Mouse (Mus musculus) v-Abl transformed pro-B cells (cell line): ENCODE measurements at regions not wholly inside any gene's neighbourhood (a gene's known extent, or its start where the extent isn't known, plus 50 kb on each side); places are given as distances from the start of the nearest gene placed in this dataset.

Experiments
- in situ Hi-C, 2 experiments: fragments of 400-800 bp; cut with MboI; formaldehyde crosslinking; loops; one replicate each; pipeline ENCODE4 v1.15.1; 2025; ENCODE audit not compliant: unreplicated experiment in 2 of 2

- in situ Hi-C loops: no loop called here
These were observed 177.0 kb downstream of the Ndfip2 start for GRCm38 (mm10) chr14:105435343-105435742.

DNA sequence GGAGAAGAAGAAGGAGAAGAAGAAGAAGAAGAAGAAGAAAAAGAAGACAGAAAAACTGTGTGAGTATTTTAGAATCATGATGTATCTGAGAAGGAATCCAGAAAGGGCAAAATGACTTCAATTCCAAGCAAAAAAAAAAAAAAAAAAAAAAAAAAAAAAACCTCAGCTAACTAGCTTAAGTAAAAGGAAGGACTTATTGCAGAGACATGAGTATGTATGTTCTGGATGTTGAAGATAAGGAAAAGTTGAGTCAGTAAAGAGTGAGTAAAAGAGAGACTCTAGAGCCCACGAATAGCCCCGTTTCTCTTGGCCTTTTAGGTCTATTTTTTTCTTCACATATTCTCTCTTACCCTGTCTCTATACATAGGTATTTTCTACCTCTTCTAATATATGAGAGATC is 175.1 kb downstream of the Ndfip2 start:
- in situ Hi-C loops: no loop called here

DNA sequence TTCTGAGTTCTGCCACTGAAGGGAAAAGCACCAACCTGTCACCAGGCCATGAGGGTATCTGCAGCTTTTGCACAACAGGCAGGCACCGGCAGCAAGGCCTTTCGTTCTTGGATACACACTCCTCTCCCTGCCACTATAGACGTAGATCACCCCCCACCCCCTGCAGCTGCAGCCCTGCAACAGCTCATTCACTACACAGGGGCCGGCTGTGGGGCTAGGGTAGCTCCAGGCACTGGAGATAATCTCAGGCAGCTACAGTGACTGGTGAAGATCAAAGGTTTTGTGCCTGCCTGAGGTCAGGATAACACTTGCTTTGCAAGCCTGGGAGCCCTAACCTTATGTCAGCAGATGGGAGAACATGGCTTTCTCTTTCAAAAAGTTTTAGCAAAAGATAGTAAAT is 174.3 kb downstream of the Ndfip2 start:
- in situ Hi-C loops: no loop called here

- in situ Hi-C loops: no loop called here
These were observed 173.2 kb downstream of the Ndfip2 start for GRCm38 (mm10) chr14:105431584-105431983.

- in situ Hi-C loops: no loop called here
These were observed 171.4 kb downstream of the Ndfip2 start for GRCm38 (mm10) chr14:105429664-105430257.

DNA sequence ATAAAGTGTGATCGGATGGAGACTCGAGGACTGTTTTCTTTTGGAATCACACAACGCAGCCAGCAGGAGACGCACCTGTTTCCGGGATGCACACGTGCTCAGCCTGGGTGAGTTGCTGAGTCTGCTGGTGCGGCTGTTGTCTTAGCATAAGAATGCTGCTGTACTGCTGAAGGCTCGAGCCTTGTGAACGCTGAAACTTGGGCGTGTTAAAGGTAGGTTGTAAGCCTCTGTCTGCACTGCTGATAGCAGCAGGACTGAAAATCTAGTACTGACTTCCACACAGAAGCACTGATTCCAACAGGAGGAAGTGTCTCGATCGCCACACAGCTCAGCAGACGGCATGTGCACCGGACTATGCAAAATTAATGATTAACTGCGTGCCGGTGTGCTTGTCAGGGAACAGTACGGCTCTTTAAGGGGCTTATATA is 169.1 kb downstream of the Ndfip2 start:
- in situ Hi-C loops: no loop called here

DNA sequence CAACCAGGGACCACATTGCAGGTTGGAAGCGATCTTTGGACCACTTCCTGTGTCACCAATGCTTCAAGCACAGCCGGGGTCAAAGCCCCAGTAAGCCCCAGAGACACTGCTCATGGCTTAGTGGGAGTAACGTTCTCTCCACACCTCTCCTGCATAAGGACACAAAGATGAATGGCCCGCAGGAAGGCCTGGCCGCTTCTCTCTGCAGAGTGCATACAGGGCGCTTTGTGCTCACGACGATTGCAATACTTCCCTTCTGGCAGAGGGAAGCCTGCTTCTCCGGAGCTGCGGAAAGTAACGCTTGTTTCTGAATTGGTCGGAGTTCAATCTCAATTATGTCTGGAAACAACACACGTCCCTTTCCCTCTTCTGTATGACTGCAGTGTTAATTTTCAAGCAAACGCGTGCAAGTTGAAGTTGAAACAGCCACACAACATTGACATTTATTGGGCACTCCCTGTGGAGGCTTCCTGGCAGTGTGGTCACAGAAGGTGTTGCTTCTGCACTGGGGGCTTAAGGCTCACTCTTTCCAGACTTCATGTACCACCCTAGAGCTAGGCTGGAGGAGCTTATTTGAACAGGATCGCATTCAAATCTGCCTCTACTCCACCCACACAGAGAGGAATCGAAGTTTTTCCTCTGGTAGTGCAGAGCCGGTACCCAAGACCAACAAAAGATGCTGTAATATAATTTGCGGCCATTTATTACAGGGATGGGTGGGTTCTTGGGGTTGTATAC is 168.4 kb downstream of the Ndfip2 start:
- in situ Hi-C loops: no loop called here

- in situ Hi-C loops: no loop called here
These were observed 159.6 kb downstream of the Ndfip2 start for GRCm38 (mm10) chr14:105417967-105418366.

- in situ Hi-C loops: no loop called here
These were observed 159.1 kb downstream of the Ndfip2 start for GRCm38 (mm10) chr14:105417458-105417960.

- in situ Hi-C loops: no loop called here
These were observed 158.6 kb downstream of the Ndfip2 start for GRCm38 (mm10) chr14:105416964-105417363.

DNA sequence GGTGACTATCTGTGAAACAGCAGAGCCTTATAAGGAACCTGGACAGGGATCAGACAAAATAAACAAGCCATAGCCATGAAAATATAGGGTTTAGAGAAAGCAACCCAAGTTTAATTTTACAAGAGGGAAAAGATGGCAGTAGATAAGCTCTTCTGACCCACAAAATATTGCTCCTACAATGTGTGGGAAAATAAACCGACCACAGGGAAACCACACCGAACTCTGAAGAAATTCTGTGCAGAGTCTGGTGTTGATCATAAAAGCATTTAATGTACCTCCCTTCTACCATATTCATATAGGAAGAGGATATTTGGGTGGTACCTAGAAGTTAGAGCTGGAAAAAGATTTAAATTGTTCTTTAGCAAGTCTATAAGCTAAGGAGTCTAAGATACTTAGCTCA is 146.3 kb downstream of the Ndfip2 start:
- in situ Hi-C loops: no loop called here

DNA sequence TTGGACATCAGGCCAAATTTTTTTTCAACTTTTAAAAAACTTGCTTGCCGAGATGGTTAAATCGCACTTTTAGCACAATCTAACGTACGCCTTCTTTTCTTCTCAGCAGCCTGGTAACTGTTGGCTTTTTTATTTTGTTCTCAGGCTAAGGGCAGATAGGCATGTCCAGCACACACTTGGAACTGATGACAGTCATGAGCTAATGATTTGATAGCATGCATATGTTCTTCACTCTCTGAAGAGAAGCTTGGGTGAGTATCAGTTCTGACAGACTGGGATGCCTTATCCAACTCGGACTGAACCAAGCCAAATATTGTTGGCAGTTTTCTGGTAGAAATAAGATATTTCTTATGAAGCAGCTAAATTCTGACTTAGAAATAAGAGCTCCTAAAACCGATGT is 145.9 kb downstream of the Ndfip2 start:
- in situ Hi-C loops: no loop called here

GRCm38 (mm10) chr14:105403256-105403655 is 144.9 kb downstream of the Ndfip2 start:
- in situ Hi-C loops: no loop called here

GRCm38 (mm10) chr14:105402556-105402955 is 144.2 kb downstream of the Ndfip2 start:
- in situ Hi-C loops: no loop called here

GRCm38 (mm10) chr14:105397467-105397866 is 139.1 kb downstream of the Ndfip2 start:
- in situ Hi-C loops: loop anchor here (5.0 kb wide), 1 partner anchor 505 kb away; no protein-coding TSS in a partner anchor

DNA sequence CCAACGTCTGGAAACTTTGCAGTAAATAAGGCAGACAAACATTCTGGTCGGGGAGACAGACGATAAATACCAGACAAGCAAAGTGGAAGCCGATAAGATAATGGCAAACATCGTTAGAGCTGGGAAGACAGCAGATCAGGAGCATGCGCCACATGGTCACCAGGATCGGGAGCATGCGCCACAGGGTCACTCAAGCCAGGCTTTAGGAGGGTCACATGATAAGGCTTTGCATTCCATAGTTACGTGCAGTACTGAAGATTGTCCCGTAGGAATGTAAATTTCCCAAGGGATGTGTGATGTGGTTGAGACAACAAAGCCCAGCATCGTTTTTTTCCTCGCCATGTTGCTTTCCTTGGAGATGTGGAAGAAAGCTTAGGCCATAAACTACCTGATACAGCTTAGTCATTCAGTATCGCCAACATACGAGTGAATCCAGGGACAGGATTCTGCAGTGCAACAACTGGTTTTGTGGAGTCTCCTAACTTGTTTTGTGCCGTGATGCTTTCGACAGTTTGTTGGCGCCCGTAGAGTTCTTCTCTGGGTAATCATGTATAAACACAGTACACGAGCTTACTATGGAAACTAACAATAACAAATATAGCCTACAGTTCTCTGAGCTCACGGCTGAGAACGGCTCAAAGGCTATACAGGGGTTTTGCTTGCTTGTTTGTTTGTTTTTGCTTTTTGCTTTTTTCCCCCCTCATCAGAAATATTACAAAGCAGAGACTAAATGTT is 133.9 kb downstream of the Ndfip2 start:
- in situ Hi-C loops: no loop called here

- in situ Hi-C loops: no loop called here
These were observed 133.1 kb downstream of the Ndfip2 start for GRCm38 (mm10) chr14:105391430-105391829.

DNA sequence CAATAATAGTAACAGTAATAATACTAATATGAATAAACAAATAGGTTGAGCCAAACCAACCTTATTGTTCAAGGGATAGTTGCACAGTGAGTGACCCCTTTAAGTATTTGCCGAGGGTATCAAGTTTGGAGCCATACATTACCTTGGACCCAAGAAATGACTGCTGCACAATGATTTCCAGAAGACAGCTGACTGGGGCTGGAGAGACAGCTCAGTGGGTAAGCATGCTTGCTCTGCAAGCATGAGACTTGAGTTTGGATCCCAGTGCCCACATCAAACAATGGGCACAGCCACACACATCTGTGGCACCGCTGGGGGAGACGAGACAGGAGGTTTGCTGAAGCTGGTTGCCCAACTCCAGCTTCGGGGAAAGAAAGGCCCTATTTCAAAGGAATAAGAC is 126.7 kb downstream of the Ndfip2 start:
- in situ Hi-C loops: no loop called here

DNA sequence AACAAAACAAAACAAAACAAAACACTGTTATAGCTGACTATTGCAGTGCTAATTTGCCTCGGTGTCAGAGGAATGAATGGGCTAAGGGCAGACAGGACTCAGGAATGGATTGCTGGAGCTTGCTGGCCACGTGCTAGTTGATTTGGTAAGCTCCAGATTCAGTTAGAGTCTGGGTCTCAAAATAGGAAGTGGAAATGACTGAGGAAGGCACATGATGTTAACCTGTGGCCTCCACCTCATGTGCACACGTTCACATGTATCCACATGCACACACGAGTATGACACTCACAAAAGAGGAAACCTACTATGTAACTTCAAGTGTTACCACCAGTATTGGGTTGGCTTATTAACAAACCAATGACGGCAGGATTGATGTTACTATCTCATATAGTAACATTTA is 125.0 kb downstream of the Ndfip2 start:
- in situ Hi-C loops: no loop called here

DNA sequence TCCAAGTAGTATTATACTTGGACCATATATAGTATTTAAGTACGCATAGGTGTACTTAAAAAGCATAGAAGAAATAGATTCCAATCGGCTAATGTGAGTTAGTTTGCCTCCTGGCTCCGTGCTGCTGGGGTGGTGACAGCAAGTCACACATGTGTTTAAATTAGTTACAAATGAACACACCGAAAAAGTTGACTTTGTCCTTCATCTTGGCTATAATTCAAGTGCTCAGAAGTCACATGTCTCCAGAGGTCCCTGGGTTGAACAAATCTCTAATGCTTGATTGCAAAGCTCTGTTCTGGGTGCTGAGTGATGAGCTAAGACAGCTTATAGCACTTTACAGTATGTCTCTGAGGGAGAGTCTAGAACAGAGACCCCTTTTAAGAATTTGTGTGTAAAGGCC is 121.7 kb downstream of the Ndfip2 start:
- in situ Hi-C loops: no loop called here

DNA sequence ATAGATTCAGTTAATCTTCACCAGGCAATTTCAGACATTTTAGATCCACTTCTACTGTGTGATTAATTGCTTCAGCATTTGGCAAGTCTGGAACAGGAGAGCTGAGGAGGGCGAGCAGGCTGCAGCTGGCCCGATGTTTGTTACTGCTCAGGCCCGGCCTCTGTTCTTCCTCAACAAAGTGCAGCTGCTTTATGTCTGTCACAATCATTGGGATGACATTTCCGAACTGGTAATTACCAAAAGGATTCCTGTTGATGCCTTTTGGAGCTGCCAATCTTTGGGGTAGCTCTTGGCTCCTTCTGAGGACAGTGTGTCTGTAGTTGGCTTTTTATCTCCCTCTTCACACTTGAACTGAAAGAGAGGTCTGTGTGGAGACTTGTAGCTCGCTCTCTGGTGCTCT is 119.4 kb downstream of the Ndfip2 start:
- in situ Hi-C loops: no loop called here
